Mouse (Mus musculus) lung, embryonic 16.5 days (tissue): ENCODE measurements around the gene Cebpb. TPM values are rescaled to one million over a fixed set of nuclear protein-coding genes. Genes with fewer than 3 reads are reported as not detected.

Source experiments
- ATAC-seq: fragments of 200-750 bp; cut with Nextera tagmentation; 2 replicates; pipeline ENCODE4 v1.8.0; 2017; ENCODE audit warnings: low read depth, mild to moderate bottlenecking, moderate library complexity
- H3K27ac ChIP-seq: fragments of 300-500 bp; sonication (generic); 2 replicates; pipeline ENCODE4 v1.5.1; 2014; ENCODE audit warnings: mild to moderate bottlenecking, control low read depth, low read length
- H3K27me3 ChIP-seq: fragments of 300-500 bp; sonication (generic); 2 replicates; pipeline ENCODE4 v1.6.1; 2014; ENCODE audit warnings: low read depth, low read length, mixed read lengths; ENCODE audit not compliant: control insufficient read depth, insufficient read depth
- H3K36me3 ChIP-seq: fragments of 300-500 bp; sonication (generic); 2 replicates; pipeline ENCODE4 v1.6.1; 2014; ENCODE audit warnings: low read length; ENCODE audit not compliant: control insufficient read depth, insufficient read depth
- H3K4me1 ChIP-seq: fragments of 300-500 bp; sonication (generic); replicated peaks from 2 replicates; pipeline ENCODE4 v1.6.1; 2014; ENCODE audit warnings: low read length, mixed read lengths; ENCODE audit not compliant: control insufficient read depth, insufficient read depth
- H3K4me2 ChIP-seq: fragments of 300-500 bp; sonication (generic); 2 replicates; pipeline ENCODE4 v1.6.1; 2014; ENCODE audit warnings: low read depth, low read length, control low read depth
- H3K4me3 ChIP-seq: fragments of 300-500 bp; sonication (generic); 2 replicates; pipeline ENCODE4 v1.5.1; 2014; ENCODE audit warnings: mild to moderate bottlenecking, low read length, control low read depth
- H3K9ac ChIP-seq: fragments of 300-500 bp; sonication (generic); 2 replicates; pipeline ENCODE4 v1.6.1; 2014; ENCODE audit warnings: low read length, control low read depth
- H3K9me3 ChIP-seq: fragments of 300-500 bp; sonication (generic); 2 replicates; pipeline ENCODE4 v1.6.1; 2016; ENCODE audit warnings: low read length; ENCODE audit not compliant: control insufficient read depth
- WGBS: fragments of 180-500 bp; shearing (Covaris S2); extraction: QIAGEN DNeasy Blood & Tissue Kit; methylation state at CpG from one replicate; pipeline ENCODE4 v1.1.7; 2014; 5-methylcytosine and 5-hydroxymethylcytosine counted together
- polyA plus RNA-seq: library from polyadenylated mRNA; unstranded; fragments of >200 nt; fragmentation: Nextera tagmentation; extraction: Ambion mirVana; gene quantifications from 2 replicates; pipeline ENCODE4 v1.2.1, GENCODE M21; 2015

Cebpb gene
- polyA plus RNA-seq, 1 experiment from 2014 or later: 4.1 TPM

DNA sequence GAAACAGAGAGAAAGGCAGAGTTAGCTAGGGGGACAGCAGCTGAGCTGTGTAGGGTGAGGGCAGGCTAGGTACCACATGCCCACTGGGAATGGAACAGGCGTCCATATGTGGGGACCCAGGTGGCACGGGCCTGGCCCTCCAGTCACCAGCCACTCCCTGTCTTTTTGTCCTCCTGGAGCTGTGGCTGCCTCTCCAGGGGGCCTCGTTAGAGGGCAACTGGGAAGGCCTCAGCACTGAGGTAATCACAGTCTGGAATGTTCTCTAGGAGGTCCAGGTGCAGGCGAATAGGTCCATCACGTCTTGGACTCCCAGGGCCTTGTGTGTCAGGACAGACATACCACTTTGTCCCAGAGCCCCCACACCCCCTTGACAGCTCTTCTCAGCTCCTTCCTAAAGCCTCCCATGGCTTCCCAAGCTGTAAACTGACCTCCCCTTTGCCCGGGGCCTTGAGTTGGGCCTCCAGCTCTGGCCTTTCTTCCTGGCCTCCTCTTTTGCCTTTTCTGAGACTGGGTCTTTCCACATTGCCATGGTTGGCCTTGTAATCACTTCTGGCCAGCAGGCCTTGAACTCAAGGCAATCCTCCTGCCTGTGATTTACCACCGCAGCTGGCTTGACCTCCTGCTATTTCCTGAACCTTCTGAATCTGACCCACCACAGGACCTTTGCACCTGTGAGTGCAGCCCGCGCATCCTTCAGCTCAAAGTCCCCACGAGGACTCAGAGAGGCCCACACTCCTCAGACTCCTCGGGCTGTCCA, 17.6 kb downstream of the Cebpb start:
- H3K4me1 ChIP-seq: 0 out of 2 replicates have a peak, but pooled peaks cover 2% of the 10 kb centered on the region
- no peaks in the 10 kb centered on the region for H3K9me3 ChIP-seq
- H3K27me3 ChIP-seq: no peaks in the 10 kb centered on the region
- peak; percentile 61 for ATAC-seq
- no peaks in the 10 kb centered on the region for H3K36me3 ChIP-seq
- 0 out of 2 replicates have a peak overlapping the region, but pooled peaks have one; percentile 4 for H3K27ac ChIP-seq
- no peak overlapping the region for H3K4me3 ChIP-seq
- no peak overlapping the region for H3K4me2 ChIP-seq
- WGBS: 60% methylated on average over 11 of the region's 11 CpGs
- no peak overlapping the region for H3K9ac ChIP-seq

DNA sequence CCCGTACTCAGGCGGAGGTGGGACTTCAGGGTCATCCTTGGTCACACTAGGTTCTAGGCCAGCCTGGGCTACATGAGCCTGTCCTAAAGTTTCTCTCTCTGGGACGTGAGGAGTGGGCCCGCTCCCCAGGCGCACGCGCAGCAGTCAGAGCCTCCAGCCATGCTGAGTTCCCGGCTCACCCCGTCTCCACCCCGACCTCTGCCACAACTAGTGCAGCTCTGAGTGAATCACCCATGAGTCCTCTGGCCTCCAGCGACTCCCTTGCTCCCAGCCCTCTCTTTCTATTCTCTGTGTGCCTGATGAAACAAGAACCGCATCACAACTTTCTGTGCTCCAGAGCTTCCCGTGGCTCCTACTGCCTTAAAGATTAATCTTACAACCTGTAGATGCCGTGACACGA, 19.7 kb downstream of the Cebpb start:
- no peak for ATAC-seq
- Histone ChIP-seq H3K36me3 (no peaks in the 10 kb centered on the region), H3K9ac (no peak overlapping the region), H3K27ac (no peak overlapping the region), H3K4me2 (no peak overlapping the region), H3K4me3 (no peak overlapping the region), H3K4me1 (peaks cover 2% of the 10 kb centered on the region; the same call in 1 of the 2 replicates), H3K27me3 (no peaks in the 10 kb centered on the region), H3K9me3 (no peaks in the 10 kb centered on the region)
- WGBS: 53% methylated on average over 15 of the region's 15 CpGs

DNA sequence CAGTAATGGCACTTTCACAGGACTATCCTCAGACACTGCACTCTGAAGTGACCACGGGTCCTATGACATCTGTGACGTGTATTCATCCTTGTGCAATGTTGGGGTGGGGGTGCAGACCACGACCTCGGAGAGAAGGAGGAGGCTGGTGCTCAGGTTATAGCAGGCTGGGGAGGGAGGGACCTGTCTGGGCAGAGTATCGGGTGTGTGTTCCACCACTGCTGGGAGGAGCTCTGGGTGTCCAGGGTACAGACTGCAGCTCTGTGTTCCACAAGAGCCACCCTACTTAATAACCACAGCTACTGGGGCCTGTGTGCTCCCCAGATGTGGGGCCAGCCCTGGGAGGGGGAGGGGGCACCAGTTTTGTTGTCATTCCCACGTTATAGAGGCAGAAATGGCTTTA, 21.3 kb downstream of the Cebpb start:
- Histone ChIP-seq H3K27ac (no peak overlapping the region), H3K4me2 (no peak overlapping the region), H3K4me3 (no peak overlapping the region), H3K27me3 (no peaks in the 10 kb centered on the region), H3K36me3 (no peaks in the 10 kb centered on the region), H3K4me1 (peaks cover 4% of the 10 kb centered on the region; the same call in 1 of the 2 replicates), H3K9me3 (no peaks in the 10 kb centered on the region), H3K9ac (0 out of 2 replicates have a peak overlapping the region, but pooled peaks have one; percentile 24)
- ATAC-seq: no peak
- WGBS: 53% methylated on average over 6 of the region's 6 CpGs

DNA sequence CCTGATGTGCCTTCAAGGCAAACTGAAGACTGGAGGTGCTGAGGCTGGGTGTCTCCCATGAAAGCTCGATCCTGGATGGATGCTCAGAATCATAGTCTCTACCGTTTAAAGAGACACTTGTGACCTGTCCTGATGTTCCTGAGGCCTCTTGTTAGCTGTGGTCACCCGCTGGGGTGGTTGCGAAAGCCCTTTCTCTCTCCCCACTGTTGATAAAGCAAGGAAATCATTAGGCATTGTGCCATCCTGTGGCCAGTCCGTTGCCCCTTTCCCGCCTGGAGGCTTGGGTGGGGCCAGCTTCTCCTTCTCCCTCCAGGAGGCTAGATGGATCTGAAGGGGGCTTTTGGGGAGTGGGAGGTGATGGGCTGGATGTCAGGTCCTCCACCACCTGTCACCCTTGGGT, 21.9 kb downstream of the Cebpb start:
- H3K4me1 ChIP-seq: peaks cover 4% of the 10 kb centered on the region; the same call in 1 of the 2 replicates
- H3K4me3 ChIP-seq: no peak overlapping the region
- no peak for ATAC-seq
- 47% methylated on average over 6 of the region's 6 CpGs for WGBS
- no peak overlapping the region for H3K9ac ChIP-seq
- H3K4me2 ChIP-seq: no peak overlapping the region
- no peaks in the 10 kb centered on the region for H3K9me3 ChIP-seq
- no peaks in the 10 kb centered on the region for H3K27me3 ChIP-seq
- no peaks in the 10 kb centered on the region for H3K36me3 ChIP-seq
- H3K27ac ChIP-seq: no peak overlapping the region

DNA sequence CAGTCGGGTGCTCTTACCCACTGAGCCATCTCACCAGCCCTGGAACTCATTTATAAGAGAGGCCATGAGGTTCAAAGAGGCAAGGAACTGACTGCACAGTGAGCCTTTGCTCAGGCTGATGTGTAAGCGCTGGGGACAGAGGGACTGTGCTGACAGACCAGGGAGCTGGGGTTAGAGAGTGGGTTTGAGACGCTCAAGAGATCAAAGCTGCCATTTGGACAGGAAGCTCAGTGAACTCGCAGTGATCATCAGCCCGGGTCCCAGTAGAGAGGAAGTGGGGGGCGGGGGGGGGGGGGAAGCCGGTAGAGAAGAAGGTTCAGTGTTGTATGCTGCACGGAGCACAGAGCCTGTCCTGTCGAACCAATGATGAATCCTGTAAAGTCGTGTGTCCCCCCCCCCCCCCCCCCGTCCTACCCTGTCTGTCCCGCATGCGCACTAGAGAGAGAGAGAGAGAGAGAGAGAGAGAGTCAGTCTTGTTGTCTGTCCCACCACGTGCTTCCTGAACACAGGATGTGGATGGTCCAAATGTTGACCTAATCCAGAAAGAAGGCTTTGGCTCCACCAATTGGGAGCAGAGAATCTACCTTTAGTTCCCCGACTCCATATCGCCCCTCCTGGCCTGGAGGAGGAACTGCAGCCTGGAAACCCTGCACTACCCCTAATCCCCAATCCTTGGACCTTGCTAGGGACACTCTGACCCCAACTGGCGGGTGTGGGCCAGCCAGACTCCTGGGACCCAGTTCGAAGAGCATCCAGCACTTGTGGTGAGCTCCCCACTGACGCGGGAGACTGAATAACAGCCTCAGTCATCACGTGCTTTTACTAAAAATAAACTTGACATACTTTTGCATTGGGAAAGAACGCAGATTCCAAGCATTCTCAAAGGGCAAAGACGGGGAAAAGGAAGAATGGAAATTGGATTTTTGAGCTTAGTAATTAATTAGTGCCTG, 24.4 kb downstream of the Cebpb start:
- Histone ChIP-seq H3K4me2 (no peak overlapping the region), H3K4me1 (peaks cover 4% of the 10 kb centered on the region; the same call in 1 of the 2 replicates), H3K27me3 (no peaks in the 10 kb centered on the region), H3K27ac (no peak overlapping the region), H3K9ac (no peak overlapping the region), H3K9me3 (no peaks in the 10 kb centered on the region), H3K36me3 (no peaks in the 10 kb centered on the region), H3K4me3 (no peak overlapping the region)
- ATAC-seq: peak; percentile 50
- 53% methylated on average over 21 of the region's 23 CpGs for WGBS

DNA sequence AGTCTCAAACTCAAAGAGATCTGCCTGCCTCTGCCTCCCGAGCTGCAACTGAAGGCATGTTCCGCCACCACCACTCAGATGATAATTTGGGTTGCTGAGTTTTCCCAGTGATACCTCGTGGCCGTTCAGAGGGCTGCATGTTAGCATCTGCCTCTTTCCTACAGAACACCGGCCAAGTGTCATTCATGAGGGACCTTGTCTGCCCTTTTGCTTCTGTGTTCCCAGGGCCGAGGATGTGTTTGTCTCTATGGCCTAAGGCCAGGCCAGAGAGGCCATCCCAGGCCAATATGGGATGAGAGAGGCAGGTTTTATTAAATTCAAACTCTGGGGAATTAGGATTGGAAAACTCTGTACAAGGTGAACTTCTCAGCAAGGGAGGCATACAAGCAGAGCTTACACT, 25.6 kb downstream of the Cebpb start:
- H3K4me1 ChIP-seq: peaks cover 4% of the 10 kb centered on the region; the same call in 1 of the 2 replicates
- WGBS: 82% methylated on average over 6 of the region's 6 CpGs

DNA sequence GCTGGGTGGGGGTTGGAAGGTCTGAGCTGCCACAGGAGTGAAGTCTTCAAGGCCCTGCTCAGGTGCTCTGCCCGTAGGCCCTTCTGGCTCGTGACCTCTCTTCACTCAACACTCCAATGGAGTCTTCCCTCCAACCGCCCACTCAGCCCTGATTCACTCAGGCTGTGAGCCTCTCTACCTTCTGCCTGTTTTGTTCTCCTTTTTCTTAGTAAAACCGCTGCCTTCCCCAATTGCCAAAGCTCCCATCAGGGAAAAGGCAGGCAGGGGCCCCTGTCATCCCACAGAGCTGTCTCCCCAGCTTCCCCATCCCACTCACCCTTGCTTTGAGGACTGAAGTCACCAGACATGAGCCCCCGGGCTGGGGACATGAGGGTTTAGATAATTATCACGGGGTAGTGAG, 26.3 kb downstream of the Cebpb start:
- Histone ChIP-seq H3K4me1 (peaks cover 4% of the 10 kb centered on the region; the same call in 1 of the 2 replicates), H3K9ac (no peak overlapping the region), H3K27ac (no peak overlapping the region), H3K9me3 (no peaks in the 10 kb centered on the region), H3K27me3 (no peaks in the 10 kb centered on the region), H3K4me2 (no peak overlapping the region), H3K4me3 (no peak overlapping the region), H3K36me3 (no peaks in the 10 kb centered on the region)
- ATAC-seq: no peak
- 53% methylated on average over 6 of the region's 6 CpGs for WGBS

More for the DNA sequence above, 25.6 kb downstream of the Cebpb start:
- no peaks in the 10 kb centered on the region for H3K27me3 ChIP-seq
- no peaks in the 10 kb centered on the region for H3K36me3 ChIP-seq
- H3K27ac ChIP-seq: no peak overlapping the region
- H3K9ac ChIP-seq: no peak overlapping the region
- no peak overlapping the region for H3K4me3 ChIP-seq
- H3K4me2 ChIP-seq: no peak overlapping the region
- no peaks in the 10 kb centered on the region for H3K9me3 ChIP-seq
- ATAC-seq: no peak

DNA sequence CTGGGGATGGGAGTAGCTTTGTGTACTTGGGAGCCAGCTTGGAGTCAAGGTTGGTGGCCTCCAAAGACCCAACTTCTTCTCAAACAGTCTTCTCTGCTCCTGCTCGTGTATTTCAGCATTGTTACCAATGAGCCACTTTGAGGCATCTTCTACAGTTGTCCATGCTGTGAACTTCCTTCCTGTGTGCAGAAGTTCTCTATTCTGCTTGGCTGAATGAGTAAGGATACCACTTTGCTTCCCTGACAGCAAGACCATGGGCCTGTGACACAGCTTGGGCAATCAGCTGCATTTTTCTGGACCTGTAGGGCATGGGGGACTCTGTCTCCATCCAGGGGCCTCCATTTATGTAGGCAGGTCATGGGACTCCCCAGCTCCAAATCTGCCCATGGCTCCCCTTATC, 28.5 kb downstream of the Cebpb start:
- no peak overlapping the region for H3K4me2 ChIP-seq
- H3K9ac ChIP-seq: no peak overlapping the region
- ATAC-seq: no peak
- no peak overlapping the region for H3K4me3 ChIP-seq
- H3K27me3 ChIP-seq: no peaks in the 10 kb centered on the region
- no peaks in the 10 kb centered on the region for H3K9me3 ChIP-seq
- WGBS: 42% methylated on average over 1 of the region's 1 CpGs
- peaks cover 4% of the 10 kb centered on the region; the same call in 1 of the 2 replicates for H3K4me1 ChIP-seq
- H3K36me3 ChIP-seq: no peaks in the 10 kb centered on the region
- H3K27ac ChIP-seq: no peak overlapping the region

DNA sequence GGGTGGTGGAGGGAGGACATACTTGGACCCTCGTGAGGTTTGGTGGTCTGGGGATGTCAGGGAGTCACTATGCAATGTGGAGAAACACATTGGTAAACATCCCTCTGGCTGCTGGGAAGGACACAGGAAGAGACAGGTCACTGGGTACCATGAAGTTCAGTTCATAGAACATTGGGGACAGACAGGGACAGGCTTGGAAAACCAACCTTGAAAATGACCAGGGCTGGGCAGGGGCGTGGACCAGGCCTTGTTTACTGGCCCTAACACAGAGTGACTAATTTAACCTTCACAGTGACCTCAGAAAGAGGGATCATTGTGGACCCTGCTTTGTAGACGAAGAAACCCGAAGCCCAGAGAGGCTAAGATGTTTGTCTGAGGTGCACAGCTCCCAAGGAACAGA, 30.8 kb downstream of the Cebpb start:
- Histone ChIP-seq H3K9ac (no peak overlapping the region), H3K4me1 (no peaks in the 10 kb centered on the region), H3K4me2 (no peak overlapping the region), H3K9me3 (no peaks in the 10 kb centered on the region), H3K36me3 (no peaks in the 10 kb centered on the region), H3K27me3 (no peaks in the 10 kb centered on the region), H3K4me3 (no peak overlapping the region), H3K27ac (no peak overlapping the region)
- 78% methylated on average over 4 of the region's 4 CpGs for WGBS
- ATAC-seq: no peak
